Mouse (Mus musculus): ENCODE data around the gene Hhatl. TPM values are rescaled to one million over a fixed set of nuclear protein-coding genes. Genes with fewer than 3 reads are reported as not detected.

Hhatl gene
- polyA plus RNA-seq, 2 experiments = not detected

- no peaks in the 10 kb centered on the region for H3K36me3 ChIP-seq (replicated peaks; ENCODE audit: control insufficient read depth, insufficient read depth, low read depth)
- DNase-seq (ENCODE audit: low read depth in 3 of 3, low spot score in 3 of 3) (peak in 1 of 3 experiments; percentile 22), ATAC-seq (ENCODE audit: insufficient read depth) (no peak)
- TF ChIP-seq CTCF (IDR thresholded peaks at IDR 0.05; ENCODE audit: low read depth) (no peak), EP300 (IDR thresholded peaks at IDR 0.05; ENCODE audit: low read depth) (no peak)
- H3K4me1 ChIP-seq (replicated peaks; ENCODE audit: control insufficient read depth in 2 of 2, insufficient read depth in 2 of 2, low read length in 1 of 2) = no peaks in the 10 kb centered on the region
- H3K4me2 ChIP-seq (ENCODE audit: low read depth) = no peak overlapping the region
- H3K9ac ChIP-seq (replicated peaks) = no peak overlapping the region
- H3K27me3 ChIP-seq (ENCODE audit: control insufficient read depth, insufficient read depth, low read length) = no peaks in the 10 kb centered on the region
- 12% methylated on average over 5 of the region's 5 CpGs for WGBS (ENCODE audit: insufficient replicate concordance)
- no peak overlapping the region for H3K27ac ChIP-seq
- no peaks in the 10 kb centered on the region for H3K9me3 ChIP-seq (ENCODE audit: control insufficient read depth, low read length)
- H3K4me3 ChIP-seq (ENCODE audit: insufficient read depth in 1 of 2, low read depth in 2 of 2, low read length in 2 of 2) = no peak overlapping the region
Observed at GRCm38 (mm10) chr9:121791206-121791605, 1.1 kb downstream of the Hhatl start.

DNA sequence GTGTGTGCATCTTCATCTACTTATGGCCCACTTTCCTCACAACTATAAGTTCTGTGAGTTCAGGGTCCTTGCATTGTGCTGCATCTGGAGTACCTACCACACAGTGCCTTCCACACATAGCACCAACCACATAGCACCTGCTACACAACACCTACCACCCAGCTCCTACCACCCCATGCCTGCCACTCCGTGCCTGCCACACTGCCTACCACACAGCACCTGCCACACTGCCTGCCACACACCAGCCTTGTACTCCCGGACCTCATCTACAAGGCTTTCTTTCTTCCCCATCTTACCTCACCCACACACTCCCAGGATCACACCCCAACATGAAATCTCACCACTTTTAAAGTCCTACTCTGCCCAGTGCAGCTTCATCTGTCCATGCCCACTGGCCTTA is 5.9 kb downstream of the Hhatl start:
- Histone ChIP-seq H3K9me3 (ENCODE audit: control insufficient read depth, low read length) (no peaks in the 10 kb centered on the region), H3K4me1 (replicated peaks; ENCODE audit: control insufficient read depth in 2 of 2, insufficient read depth in 2 of 2, low read length in 1 of 2) (no peaks in the 10 kb centered on the region), H3K27me3 (ENCODE audit: control insufficient read depth, insufficient read depth, low read length) (no peaks in the 10 kb centered on the region), H3K27ac (no peak overlapping the region), H3K9ac (replicated peaks) (no peak overlapping the region), H3K36me3 (replicated peaks; ENCODE audit: control insufficient read depth, insufficient read depth, low read depth) (no peaks in the 10 kb centered on the region), H3K4me2 (ENCODE audit: low read depth) (no peak overlapping the region), H3K4me3 (ENCODE audit: insufficient read depth in 1 of 2, low read depth in 2 of 2, low read length in 2 of 2) (no peak overlapping the region)
- DNase-seq (ENCODE audit: low read depth in 3 of 3, low spot score in 3 of 3) (no peak), ATAC-seq (ENCODE audit: insufficient read depth) (no peak)
- WGBS (ENCODE audit: insufficient replicate concordance) = 55% methylated on average over 2 of the region's 2 CpGs
- TF ChIP-seq EP300 (IDR thresholded peaks at IDR 0.05; ENCODE audit: low read depth) (no peak), CTCF (IDR thresholded peaks at IDR 0.05; ENCODE audit: low read depth) (no peak)

DNA sequence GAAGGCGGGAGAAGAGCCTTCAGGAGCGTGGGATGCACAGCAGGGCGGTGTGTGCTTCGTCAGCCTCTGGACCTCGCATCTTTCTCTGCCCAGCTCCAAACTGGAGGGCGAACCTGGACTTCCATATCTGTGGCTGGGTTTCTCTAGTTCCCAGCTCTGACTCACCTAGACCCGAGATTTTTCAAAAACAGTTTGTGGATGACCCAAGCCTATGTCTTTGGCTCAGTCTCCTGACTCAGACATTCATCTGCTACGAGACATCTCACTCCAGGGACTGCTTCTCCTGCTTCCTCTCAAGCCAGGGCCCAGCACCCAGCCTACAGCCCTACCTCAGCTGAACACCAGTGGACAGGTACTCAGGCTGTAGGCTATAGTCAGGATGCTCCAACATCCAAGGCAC is 7.0 kb downstream of the Hhatl start:
- H3K27me3 ChIP-seq (ENCODE audit: control insufficient read depth, insufficient read depth, low read length) = no peaks in the 10 kb centered on the region
- H3K9ac ChIP-seq (replicated peaks) = no peak overlapping the region
- H3K4me3 ChIP-seq (ENCODE audit: insufficient read depth in 1 of 2, low read depth in 2 of 2, low read length in 2 of 2) = no peak overlapping the region
- H3K27ac ChIP-seq = no peak overlapping the region
- H3K36me3 ChIP-seq (replicated peaks; ENCODE audit: control insufficient read depth, insufficient read depth, low read depth) = no peaks in the 10 kb centered on the region
- no peak for TF ChIP-seq EP300 (IDR thresholded peaks at IDR 0.05; ENCODE audit: low read depth)
- no peak for TF ChIP-seq CTCF (IDR thresholded peaks at IDR 0.05; ENCODE audit: low read depth)
- ATAC-seq (ENCODE audit: insufficient read depth) (no peak), DNase-seq (ENCODE audit: low read depth in 3 of 3, low spot score in 3 of 3) (no peak)
- H3K9me3 ChIP-seq (ENCODE audit: control insufficient read depth, low read length) = no peaks in the 10 kb centered on the region
- WGBS (ENCODE audit: insufficient replicate concordance) = 55% methylated on average over 8 of the region's 8 CpGs
- no peak overlapping the region for H3K4me2 ChIP-seq (ENCODE audit: low read depth)
- H3K4me1 ChIP-seq (replicated peaks; ENCODE audit: control insufficient read depth in 2 of 2, insufficient read depth in 2 of 2, low read length in 1 of 2) = no peaks in the 10 kb centered on the region

DNA sequence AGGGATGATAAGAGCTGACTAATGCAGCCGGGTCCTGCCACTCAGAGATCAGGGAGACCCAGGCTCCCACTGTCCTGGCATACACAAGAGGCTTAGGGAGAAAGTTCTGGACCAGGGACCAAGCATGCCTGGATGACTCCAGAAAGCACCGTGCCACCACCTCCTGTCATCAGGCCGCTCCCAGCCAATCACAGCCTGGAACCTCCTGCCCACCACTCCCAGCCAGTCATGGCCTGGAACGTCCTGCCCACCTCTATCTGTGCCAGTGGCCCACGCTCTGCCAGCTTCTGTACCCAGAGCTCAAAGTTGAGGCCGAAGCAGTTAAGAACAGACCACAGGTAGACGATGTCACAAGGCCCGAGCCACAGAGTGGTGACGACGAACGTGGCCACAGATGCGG is 7.5 kb downstream of the Hhatl start:
- no peaks in the 10 kb centered on the region for H3K36me3 ChIP-seq (replicated peaks; ENCODE audit: control insufficient read depth, insufficient read depth, low read depth)
- H3K4me1 ChIP-seq (replicated peaks; ENCODE audit: control insufficient read depth in 2 of 2, insufficient read depth in 2 of 2, low read length in 1 of 2) = no peaks in the 10 kb centered on the region
- no peaks in the 10 kb centered on the region for H3K9me3 ChIP-seq (ENCODE audit: control insufficient read depth, low read length)
- no peak for ATAC-seq (ENCODE audit: insufficient read depth)
- no peak for TF ChIP-seq CTCF (IDR thresholded peaks at IDR 0.05; ENCODE audit: low read depth)
- no peak for TF ChIP-seq EP300 (IDR thresholded peaks at IDR 0.05; ENCODE audit: low read depth)
- no peaks in the 10 kb centered on the region for H3K27me3 ChIP-seq (ENCODE audit: control insufficient read depth, insufficient read depth, low read length)
- no peak overlapping the region for H3K4me2 ChIP-seq (ENCODE audit: low read depth)
- WGBS (ENCODE audit: insufficient replicate concordance) = 71% methylated on average over 12 of the region's 12 CpGs
- no peak for DNase-seq (ENCODE audit: low read depth in 3 of 3, low spot score in 3 of 3)
- H3K9ac ChIP-seq (replicated peaks) = no peak overlapping the region
- no peak overlapping the region for H3K27ac ChIP-seq
- no peak overlapping the region for H3K4me3 ChIP-seq (ENCODE audit: insufficient read depth in 1 of 2, low read depth in 2 of 2, low read length in 2 of 2)

GRCm38 (mm10) chr9:121778066-121778624 is 14.2 kb downstream of the Hhatl start:
- no peak for ATAC-seq (ENCODE audit: insufficient read depth)
- Histone ChIP-seq H3K4me2 (ENCODE audit: low read depth) (no peak overlapping the region), H3K9me3 (ENCODE audit: control insufficient read depth, low read length) (no peaks in the 10 kb centered on the region), H3K9ac (replicated peaks) (no peak overlapping the region), H3K27ac (no peak overlapping the region), H3K27me3 (ENCODE audit: control insufficient read depth, insufficient read depth, low read length) (peaks cover 18% of the 10 kb centered on the region), H3K36me3 (replicated peaks; ENCODE audit: control insufficient read depth, insufficient read depth, low read depth) (no peaks in the 10 kb centered on the region), H3K4me3 (ENCODE audit: insufficient read depth in 1 of 2, low read depth in 2 of 2, low read length in 2 of 2) (no peak overlapping the region), H3K4me1 (replicated peaks; ENCODE audit: control insufficient read depth in 2 of 2, insufficient read depth in 2 of 2, low read length in 1 of 2) (no peaks in the 10 kb centered on the region)
- 12% methylated on average over 54 of the region's 54 CpGs for WGBS (ENCODE audit: insufficient replicate concordance)
- TF ChIP-seq EP300 (IDR thresholded peaks at IDR 0.05; ENCODE audit: low read depth) (no peak), CTCF (IDR thresholded peaks at IDR 0.05; ENCODE audit: low read depth) (no peak)
- DNase-seq (ENCODE audit: low read depth in 3 of 3, low spot score in 3 of 3) = no peak
